Mouse (Mus musculus): Measurements from ENCODE around the gene Mpped2.
A peak's percentile ranks its signal among the peaks of the same experiment; 100 is the strongest.

Gene Mpped2

GRCm38 (mm10) chr2:106692783-106693701 is at the start of gene Mpped2:
Mpped2 (plus strand) TSS chr2:106693269.
- DNase-seq, result peak; percentile 91

- DNase-seq, result no peak
Measured at GRCm38 (mm10) chr2:106644782-106645181, 48.3 kb upstream of the Mpped2 start.

GRCm38 (mm10) chr2:106649686-106650570 is 43.1 kb upstream of the Mpped2 start:
- DNase-seq, result peak; percentile 97

- no peak for DNase-seq
Measured at GRCm38 (mm10) chr2:106652151-106652550, 40.9 kb upstream of the Mpped2 start.

- no peak for DNase-seq
Measured at GRCm38 (mm10) chr2:106652741-106653140, 40.3 kb upstream of the Mpped2 start.

GRCm38 (mm10) chr2:106653261-106653660 is 39.8 kb upstream of the Mpped2 start:
- DNase-seq, result no peak

- DNase-seq, result no peak
Measured at GRCm38 (mm10) chr2:106655271-106655670, 37.8 kb upstream of the Mpped2 start.

GRCm38 (mm10) chr2:106665271-106665670 is 27.8 kb upstream of the Mpped2 start:
- no peak for DNase-seq

- DNase-seq, result no peak
Measured at GRCm38 (mm10) chr2:106674319-106674718, 18.8 kb upstream of the Mpped2 start.

GRCm38 (mm10) chr2:106677449-106677848 is 15.6 kb upstream of the Mpped2 start:
- DNase-seq, result no peak

GRCm38 (mm10) chr2:106679720-106680455 is 13.2 kb upstream of the Mpped2 start:
- DNase-seq, result no peak

- no peak for DNase-seq
Measured at GRCm38 (mm10) chr2:106683185-106683831, 9.8 kb upstream of the Mpped2 start.

- DNase-seq, result no peak
Measured at GRCm38 (mm10) chr2:106683832-106684231, 9.2 kb upstream of the Mpped2 start.

GRCm38 (mm10) chr2:106691753-106692363 is 1.2 kb upstream of the Mpped2 start:
- no peak for DNase-seq

GRCm38 (mm10) chr2:106692405-106692782 is 675 bp upstream of the Mpped2 start:
- DNase-seq, result no peak

- peak; percentile 82 for DNase-seq
Measured at GRCm38 (mm10) chr2:106693702-106694566, 865 bp downstream of the Mpped2 start.

GRCm38 (mm10) chr2:106694567-106694885 is 1.5 kb downstream of the Mpped2 start:
- DNase-seq, result no peak

GRCm38 (mm10) chr2:106694886-106695733 is 2.0 kb downstream of the Mpped2 start:
- peak; percentile 76 for DNase-seq

GRCm38 (mm10) chr2:106695734-106696022 is 2.6 kb downstream of the Mpped2 start:
- DNase-seq, result no peak

- no peak for DNase-seq
Measured at GRCm38 (mm10) chr2:106696372-106696771, 3.3 kb downstream of the Mpped2 start.
